Comparison of ENCODE assay signal across 15 mouse cellular contexts in the genomic region with DNA sequence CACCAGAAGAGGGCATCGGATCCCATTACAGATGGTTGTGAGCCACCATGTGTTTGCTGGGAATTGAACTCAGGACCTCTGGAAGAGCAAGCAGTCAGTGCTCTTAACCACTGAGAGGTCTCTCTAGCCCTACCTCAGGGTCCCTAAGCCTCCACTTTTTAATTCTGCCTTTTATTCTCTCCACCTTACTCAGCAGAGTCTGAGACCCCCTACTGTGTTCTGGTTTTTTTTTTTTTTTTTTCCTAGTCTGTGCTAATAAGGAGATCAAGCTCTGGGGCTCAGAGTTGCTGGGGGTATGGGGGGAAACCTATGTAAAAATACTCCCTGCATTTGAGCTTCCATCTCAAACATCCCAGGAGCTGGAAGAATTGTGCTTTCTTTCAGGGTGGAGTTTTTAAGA. TPM values are rescaled to one million over a fixed set of nuclear protein-coding genes. Genes with fewer than 3 reads are reported as not detected.
DNase-seq lines count a peak whose midpoint lies in the region; ATAC-seq and TF ChIP-seq lines count a peak whose summit lies in the region.
"Had no signal": no experiment of that assay in that cellular context is flagged by ENCODE, and none has a peak within 500 bp of the region (broad histone marks: within the 10 kb centered on the region; RNA-seq: fewer than 3 reads in every experiment).

No protein-coding gene starts in this region.

- H3K4me2 ChIP-seq in heart, postnatal 0 days (ENCODE audit: low read depth, low read length): no peak overlapping the region
- no peak overlapping the region for H3K4me2 ChIP-seq in liver, postnatal 0 days (ENCODE audit: low read depth, low read length)
- H3K4me2 ChIP-seq in limb, embryonic 15.5 days: no peak overlapping the region
- H3K4me2 ChIP-seq in stomach, postnatal 0 days (replicated peaks; ENCODE audit: low read depth): no peak overlapping the region
- H3K4me2 ChIP-seq: forebrain, embryonic 12.5 days; limb, embryonic 13.5 days had no signal

- no peak for ATAC-seq in heart, postnatal 0 days (ENCODE audit: insufficient read depth, low read depth)
- no peak for ATAC-seq in liver, postnatal 0 days
- ATAC-seq in limb, embryonic 15.5 days (ENCODE audit: insufficient number of reproducible peaks, low FRiP score, low TSS enrichment, low read depth): no peak
- ATAC-seq in stomach, postnatal 0 days (ENCODE audit: low FRiP score, low TSS enrichment): no peak

- H3K9ac ChIP-seq in heart, postnatal 0 days (replicated peaks; ENCODE audit: low read depth, low read length): 0 out of 2 replicates have a peak overlapping the region, but pooled peaks have one; percentile 40
- no peak overlapping the region for H3K9ac ChIP-seq in liver, postnatal 0 days (replicated peaks)
- H3K9ac ChIP-seq in limb, embryonic 15.5 days: no peak overlapping the region
- H3K9ac ChIP-seq in stomach, postnatal 0 days (ENCODE audit: low read length): no peak overlapping the region
- H3K9ac ChIP-seq: forebrain, embryonic 12.5 days had no signal

- H3K36me3 ChIP-seq in heart, postnatal 0 days (replicated peaks; ENCODE audit: control insufficient read depth, insufficient read depth, low read length): peaks cover 6% of the 10 kb centered on the region
- H3K36me3 ChIP-seq in heart, embryonic 10.5 days: peaks cover 41% of the 10 kb centered on the region
- H3K36me3 ChIP-seq in liver, postnatal 0 days (replicated peaks; ENCODE audit: insufficient read depth, low read length): no peaks in the 10 kb centered on the region
- H3K36me3 ChIP-seq in limb, embryonic 15.5 days: peaks cover 40% of the 10 kb centered on the region
- no peaks in the 10 kb centered on the region for H3K36me3 ChIP-seq in stomach, postnatal 0 days (ENCODE audit: control insufficient read depth, insufficient read depth, low read length)

- DNase-seq in heart, postnatal 0 days (ENCODE audit: low spot score): no peak
- no peak for DNase-seq in heart, embryonic 10.5 days (ENCODE audit: low spot score)
- no peak for DNase-seq in liver, postnatal 0 days
- no peak for DNase-seq in liver
- DNase-seq in stomach, postnatal 0 days (ENCODE audit: low spot score): no peak
- DNase-seq in urinary bladder, postnatal 14 days (ENCODE audit: low spot score): no peak
- DNase-seq: adrenal gland, adult 8-10 months; embryo, embryonic 11 days; lung, adult 2 months had no signal

- H3K27ac ChIP-seq in heart, postnatal 0 days (ENCODE audit: low read depth): peak overlapping the region; percentile 94
- H3K27ac ChIP-seq in heart, embryonic 10.5 days: no peak overlapping the region
- peak overlapping the region; percentile 40; the same call in 1 of the 2 replicates for H3K27ac ChIP-seq in liver, postnatal 0 days (ENCODE audit: low read depth)
- 0 out of 2 replicates have a peak overlapping the region, but pooled peaks have one; percentile 86 for H3K27ac ChIP-seq in limb, embryonic 15.5 days
- peak overlapping the region; percentile 69 for H3K27ac ChIP-seq in stomach, postnatal 0 days (replicated peaks)

- H3K4me1 ChIP-seq in heart, postnatal 0 days (ENCODE audit: control insufficient read depth, insufficient read depth): peaks cover 85% of the 10 kb centered on the region
- peaks cover 92% of the 10 kb centered on the region for H3K4me1 ChIP-seq in heart, embryonic 10.5 days
- peaks cover 76% of the 10 kb centered on the region for H3K4me1 ChIP-seq in liver, postnatal 0 days (ENCODE audit: insufficient read depth)
- H3K4me1 ChIP-seq in limb, embryonic 15.5 days: peaks cover 84% of the 10 kb centered on the region
- H3K4me1 ChIP-seq in stomach, postnatal 0 days (replicated peaks; ENCODE audit: control insufficient read depth, insufficient read depth): peaks cover 34% of the 10 kb centered on the region; the same call in 1 of the 2 replicates

- no peak for TF ChIP-seq EP300 in heart, postnatal 0 days (IDR thresholded peaks at IDR 0.05; ENCODE audit: low read depth)
- no peak for TF ChIP-seq EP300 in liver, postnatal 0 days (IDR thresholded peaks at IDR 0.05; ENCODE audit: low read depth)
- TF ChIP-seq EP300 in stomach, postnatal 0 days (optimal IDR thresholded peaks at IDR 0.05): no peak

- WGBS in heart, postnatal 0 days: 93% methylated on average over 1 of the region's 1 CpGs
- WGBS in heart, embryonic 10.5 days: 86% methylated on average over 1 of the region's 1 CpGs
- WGBS in liver, postnatal 0 days (ENCODE audit: insufficient replicate concordance): 92% methylated on average over 1 of the region's 1 CpGs
- WGBS in limb, embryonic 15.5 days: 83% methylated on average over 1 of the region's 1 CpGs
- WGBS in stomach, postnatal 0 days: 65% methylated on average over 1 of the region's 1 CpGs

- H3K9me3 ChIP-seq in heart, postnatal 0 days (replicated peaks; ENCODE audit: control insufficient read depth, low read length): no peaks in the 10 kb centered on the region
- H3K9me3 ChIP-seq in heart, embryonic 10.5 days: no peaks in the 10 kb centered on the region
- no peaks in the 10 kb centered on the region for H3K9me3 ChIP-seq in liver, postnatal 0 days (ENCODE audit: low read length)
- H3K9me3 ChIP-seq in limb, embryonic 15.5 days: no peaks in the 10 kb centered on the region
- no peaks in the 10 kb centered on the region for H3K9me3 ChIP-seq in stomach, postnatal 0 days (ENCODE audit: control insufficient read depth, low read length)
- H3K9me3 ChIP-seq: forebrain, embryonic 12.5 days; limb, embryonic 13.5 days had no signal

- H3K27me3 ChIP-seq in heart, postnatal 0 days (ENCODE audit: control insufficient read depth, insufficient read depth, low read length): no peaks in the 10 kb centered on the region
- no peaks in the 10 kb centered on the region for H3K27me3 ChIP-seq in heart, embryonic 10.5 days (ENCODE audit: insufficient read depth, poor library complexity, severe bottlenecking)
- H3K27me3 ChIP-seq in liver, postnatal 0 days (ENCODE audit: insufficient read depth, low read length): no peaks in the 10 kb centered on the region
- H3K27me3 ChIP-seq in limb, embryonic 15.5 days: no peaks in the 10 kb centered on the region
- no peaks in the 10 kb centered on the region for H3K27me3 ChIP-seq in stomach, postnatal 0 days (ENCODE audit: control insufficient read depth, insufficient read depth, low read length)
- H3K27me3 ChIP-seq: forebrain, embryonic 12.5 days; limb, embryonic 13.5 days had no signal

- no peak overlapping the region for H3K4me3 ChIP-seq in heart, postnatal 0 days (ENCODE audit: low read depth, low read length)
- H3K4me3 ChIP-seq in heart, embryonic 10.5 days: no peak overlapping the region
- no peak overlapping the region for H3K4me3 ChIP-seq in liver, postnatal 0 days (ENCODE audit: low read depth, low read length)
- no peak overlapping the region for H3K4me3 ChIP-seq in limb, embryonic 15.5 days
- no peak overlapping the region for H3K4me3 ChIP-seq in stomach, postnatal 0 days (ENCODE audit: low read depth, low read length)
- H3K4me3 ChIP-seq: forebrain, embryonic 12.5 days; limb, embryonic 13.5 days had no signal

- TF ChIP-seq CTCF in heart, postnatal 0 days (IDR thresholded peaks at IDR 0.05; ENCODE audit: low read depth): no peak
- TF ChIP-seq CTCF in liver, postnatal 0 days (IDR thresholded peaks at IDR 0.05; ENCODE audit: low read depth): no peak
- TF ChIP-seq CTCF in stomach, postnatal 0 days (IDR thresholded peaks at IDR 0.05; ENCODE audit: low read depth): no peak

RNA-seq across cellular contexts. Expression of a gene that starts 24.5 kb away (rescaled TPM):
- 24.0 and 36.2 TPM in 2 replicates for total RNA-seq in heart, postnatal 0 days (2014; rRNA removed; ENCODE audit: low replicate concordance)
- polyA plus RNA-seq in heart, postnatal 0 days (2015; fragmentation: Nextera tagmentation; extraction: Ambion mirVana): 14.7 and 15.8 TPM in 2 replicates
- 30.4 and 36.9 TPM in 2 replicates for polyA plus RNA-seq in heart, embryonic 10.5 days (2016; fragmentation: Nextera tagmentation; extraction: Ambion mirVana)
- polyA plus RNA-seq in liver, postnatal 0 days (2015; fragmentation: Nextera tagmentation; extraction: Ambion mirVana): 5.4 and 5.6 TPM in 2 replicates
- polyA plus RNA-seq in limb, embryonic 15.5 days (2015; fragmentation: Nextera tagmentation; extraction: Ambion mirVana): 43.9 and 51.7 TPM in 2 replicates
- polyA plus RNA-seq in stomach, postnatal 0 days (2015; fragmentation: Nextera tagmentation; extraction: Ambion mirVana): 20.1 and 25.9 TPM in 2 replicates

RNA-seq across cellular contexts. Expression of a gene that starts 30.7 kb away (rescaled TPM):
- total RNA-seq in heart, postnatal 0 days (2014; rRNA removed; ENCODE audit: low replicate concordance): 4.2 and 14.7 TPM in 2 replicates
- polyA plus RNA-seq in heart, postnatal 0 days (2015; fragmentation: Nextera tagmentation; extraction: Ambion mirVana): 5.8 and 6.3 TPM in 2 replicates
- 1.0 and 1.1 TPM in 2 replicates for polyA plus RNA-seq in heart, embryonic 10.5 days (2016; fragmentation: Nextera tagmentation; extraction: Ambion mirVana)
- not detected in 2 replicates for polyA plus RNA-seq in liver, postnatal 0 days (2015; fragmentation: Nextera tagmentation; extraction: Ambion mirVana)
- 0.49 and 0.86 TPM in 2 replicates for polyA plus RNA-seq in limb, embryonic 15.5 days (2015; fragmentation: Nextera tagmentation; extraction: Ambion mirVana)
- polyA plus RNA-seq in stomach, postnatal 0 days (2015; fragmentation: Nextera tagmentation; extraction: Ambion mirVana): 1.9 and 2.1 TPM in 2 replicates
- total RNA-seq: adrenal gland, adult 8-10 months; hematopoietic stem cell, adult 5-6 weeks; megakaryocyte, adult 5-6 weeks; neutrophil, adult 5-6 weeks had no signal

RNA-seq across cellular contexts. Expression of a gene that starts 44.5 kb away (rescaled TPM):
- 1.4 and 2.2 TPM in 2 replicates for total RNA-seq in heart, postnatal 0 days (2014; rRNA removed; ENCODE audit: low replicate concordance)
- polyA plus RNA-seq in heart, postnatal 0 days (2015; fragmentation: Nextera tagmentation; extraction: Ambion mirVana): 4.2 and 4.5 TPM in 2 replicates
- polyA plus RNA-seq in heart, embryonic 10.5 days (2016; fragmentation: Nextera tagmentation; extraction: Ambion mirVana): 39.3 and 47.7 TPM in 2 replicates
- 19.1 and 22.3 TPM in 2 replicates for polyA plus RNA-seq in liver, postnatal 0 days (2015; fragmentation: Nextera tagmentation; extraction: Ambion mirVana)
- polyA plus RNA-seq in limb, embryonic 15.5 days (2015; fragmentation: Nextera tagmentation; extraction: Ambion mirVana): 23.2 and 24.1 TPM in 2 replicates
- polyA plus RNA-seq in stomach, postnatal 0 days (2015; fragmentation: Nextera tagmentation; extraction: Ambion mirVana): 6.6 and 7.0 TPM in 2 replicates
